Mouse (Mus musculus): ENCODE results near the gene 4921504E06Rik. TPM values are rescaled to one million over a fixed set of nuclear protein-coding genes. Genes with fewer than 3 reads are reported as not detected.

Gene 4921504E06Rik
- total RNA-seq, 2 experiments from 2014 or later, result not detected

DNA sequence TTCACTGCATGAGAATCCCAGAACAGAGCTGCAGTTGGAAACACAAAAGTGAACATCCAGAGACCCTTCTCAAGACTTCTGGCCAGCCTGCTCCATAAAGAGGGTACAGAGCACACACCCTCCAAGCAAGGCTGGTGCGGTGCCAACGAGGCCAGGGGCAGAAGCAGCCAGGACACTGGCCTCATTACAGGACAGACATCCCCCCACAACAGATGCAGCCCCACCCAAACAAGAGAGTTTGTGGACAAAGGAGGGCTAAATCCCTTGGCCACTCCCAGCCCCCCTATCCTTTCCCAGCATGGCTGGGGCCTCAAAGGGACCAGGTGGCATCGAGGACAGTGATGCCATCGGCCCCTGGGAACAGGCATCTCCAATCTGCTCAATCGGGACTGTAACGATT, 130.6 kb downstream of the 4921504E06Rik start:
- DNase-seq (ENCODE audit: low spot score in 2 of 2), result no peak

DNA sequence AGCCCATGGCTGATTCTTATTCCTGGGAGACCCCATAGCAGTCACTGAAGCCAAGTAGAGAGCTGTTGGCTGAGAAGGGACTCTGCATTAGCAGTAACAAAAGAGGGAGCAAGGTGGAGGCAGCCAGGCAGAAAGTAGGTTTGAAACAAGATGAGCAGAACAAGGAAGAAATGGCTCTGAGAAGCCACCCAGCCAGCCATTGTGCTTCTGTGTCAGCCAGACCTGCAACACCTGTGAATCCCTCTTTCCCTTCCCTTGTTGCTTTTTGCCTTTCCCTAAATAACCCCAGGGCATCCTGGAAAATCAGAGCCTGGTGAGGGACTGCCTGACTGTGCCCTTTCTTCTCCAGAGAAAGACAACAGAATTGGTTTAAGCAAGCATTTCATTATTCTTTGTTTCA, 131.5 kb downstream of the 4921504E06Rik start:
- no peak for DNase-seq (ENCODE audit: low spot score in 2 of 2)

DNA sequence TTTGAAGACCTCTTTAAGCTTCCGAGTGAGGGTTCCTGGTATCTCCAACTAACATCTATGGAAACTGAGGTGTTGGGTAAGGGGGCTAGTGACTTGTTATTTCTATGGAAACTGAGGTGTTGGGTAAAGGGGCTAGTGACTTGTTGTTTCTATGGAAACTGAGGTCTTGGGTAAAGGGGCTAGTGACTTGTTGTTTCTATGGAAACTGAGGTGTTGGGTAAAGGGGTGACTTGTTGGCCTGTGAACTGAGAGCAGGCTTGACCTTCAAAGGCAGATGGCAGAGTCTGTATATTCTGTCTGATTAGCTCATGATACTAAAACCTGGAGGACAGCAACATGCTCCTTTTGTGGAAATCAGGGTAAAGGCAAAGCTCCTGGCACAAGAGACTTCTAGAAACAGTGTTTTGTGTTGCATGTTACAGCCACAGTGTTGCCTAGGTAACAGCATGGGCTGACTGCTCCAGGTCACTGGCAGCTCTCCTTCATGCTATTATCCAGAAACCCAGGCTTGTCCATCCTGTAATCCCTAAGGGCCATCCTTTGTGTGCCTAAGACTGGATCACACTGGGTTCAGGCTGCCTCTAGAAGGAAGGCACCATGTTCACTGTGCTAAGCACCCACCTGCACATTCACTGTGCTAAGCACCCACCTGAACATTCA, 133.9 kb downstream of the 4921504E06Rik start:
- no peak for DNase-seq (ENCODE audit: low spot score in 2 of 2)

DNA sequence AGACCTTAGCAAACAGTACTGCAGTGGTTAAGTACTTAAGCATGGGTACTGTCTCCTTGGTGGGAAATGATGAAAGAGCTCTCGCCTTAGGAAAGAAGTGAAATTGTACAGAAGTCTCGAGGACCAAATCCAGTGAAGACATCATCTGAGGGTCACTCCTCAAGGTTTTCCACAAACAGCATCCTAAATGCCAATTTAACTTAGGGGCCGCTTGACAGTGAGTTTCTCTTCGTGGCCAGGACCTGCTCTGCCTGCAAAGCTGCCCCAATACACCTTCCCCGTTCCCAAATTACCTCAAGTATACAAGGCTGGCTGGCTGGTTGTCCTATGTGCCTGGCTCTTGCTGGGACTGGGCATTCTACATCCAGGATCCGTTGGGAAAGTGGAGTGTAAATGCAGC, 137.6 kb downstream of the 4921504E06Rik start:
- DNase-seq (ENCODE audit: low spot score in 2 of 2), result no peak

DNA sequence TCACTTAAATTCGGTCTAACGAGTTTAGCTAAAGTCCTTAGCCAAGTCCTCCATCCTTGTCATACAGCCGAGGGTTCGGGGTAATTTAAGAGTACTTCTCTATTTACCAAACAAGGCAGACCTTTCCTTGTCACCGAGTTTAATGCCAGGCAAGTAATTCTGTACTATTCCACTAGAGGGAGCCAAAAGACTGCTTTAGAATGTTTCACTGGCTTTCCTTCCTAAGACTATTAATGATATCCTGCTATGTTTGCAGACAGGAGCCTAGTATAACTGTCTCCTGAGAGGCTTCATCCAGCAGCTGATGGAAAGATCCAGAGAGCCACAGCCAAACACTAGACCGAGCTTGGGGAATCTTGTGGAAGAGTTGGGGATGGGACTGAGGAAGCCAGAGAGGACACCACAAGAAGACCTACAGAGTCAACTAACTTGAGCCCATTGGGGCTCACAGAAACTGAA, 138.6 kb downstream of the 4921504E06Rik start:
- DNase-seq (ENCODE audit: low spot score in 2 of 2), result peak; percentile 32 to 90

DNA sequence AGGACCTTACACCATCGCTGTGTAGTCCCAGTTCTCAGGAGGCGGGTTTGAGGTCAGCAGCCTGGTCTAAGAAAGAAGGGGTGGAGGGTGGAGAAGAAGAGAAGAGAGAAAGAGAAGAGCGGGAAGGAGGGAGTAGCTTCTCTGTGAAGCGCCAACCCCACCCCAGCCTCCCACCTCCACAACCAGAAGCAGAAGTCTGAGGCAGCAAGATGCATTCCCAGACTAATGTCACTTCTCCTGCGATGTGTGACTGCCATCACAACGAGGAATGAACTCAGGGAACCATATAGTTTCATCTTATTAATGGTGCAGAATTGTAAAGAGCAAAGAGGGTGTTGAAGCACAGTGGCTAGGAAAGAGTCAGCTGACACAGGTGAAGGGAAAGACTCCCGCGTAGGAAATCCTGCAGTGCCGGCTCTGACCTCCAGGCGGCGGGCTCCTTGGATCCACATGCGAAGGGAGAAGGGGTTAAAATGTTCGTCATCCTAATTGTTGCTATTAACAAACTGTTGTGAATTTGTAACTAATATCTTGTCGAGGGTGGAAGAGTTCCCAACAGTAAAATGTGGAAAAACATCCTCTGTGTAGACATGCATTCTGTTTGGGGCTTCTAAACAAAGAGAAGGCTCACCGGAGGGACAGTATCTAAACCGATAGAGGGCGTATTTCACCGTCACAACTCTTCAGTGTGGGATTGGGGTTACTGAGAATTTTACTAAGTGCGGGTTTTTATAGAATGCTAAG, 139.3 kb downstream of the 4921504E06Rik start:
- DNase-seq (ENCODE audit: low spot score in 2 of 2), result peak; percentile 60 to 68

Other genes with a start within 250 kb of the 4921504E06Rik start
- 10 to 100 TPM; 22.3 to 22.4 TPM for gene Msrb2, start 182.5 kb downstream of the 4921504E06Rik start, total RNA-seq (2021)
- gene Ptf1a, start 108.3 kb downstream of the 4921504E06Rik start, total RNA-seq (2021), result not detected
- 1 to 10 TPM; 7.8 to 9.1 TPM for gene Otud1, start 103.8 kb upstream of the 4921504E06Rik start, total RNA-seq (2021)